Mouse (Mus musculus) inflammation-experienced regulatory T-cells (primary cell): Measurements from ENCODE around the gene Fibp. TPM values are rescaled to one million over a fixed set of nuclear protein-coding genes. Genes with fewer than 3 reads are reported as not detected.

Experiments
- polyA plus RNA-seq, 2 experiments: library from polyadenylated mRNA; unstranded; fragments of 100-300 nt; shearing (Covaris generic); gene quantifications; one replicate each; pipeline ENCODE4 v1.2.1; 2017

The Fibp gene
- polyA plus RNA-seq = 100 to 1,000 TPM; 133 to 135 TPM

GRCm38 (mm10) chr19:5460465-5460911 is at the start of gene Fibp:
Fibp (plus strand) TSS chr19:5460615.

DNA sequence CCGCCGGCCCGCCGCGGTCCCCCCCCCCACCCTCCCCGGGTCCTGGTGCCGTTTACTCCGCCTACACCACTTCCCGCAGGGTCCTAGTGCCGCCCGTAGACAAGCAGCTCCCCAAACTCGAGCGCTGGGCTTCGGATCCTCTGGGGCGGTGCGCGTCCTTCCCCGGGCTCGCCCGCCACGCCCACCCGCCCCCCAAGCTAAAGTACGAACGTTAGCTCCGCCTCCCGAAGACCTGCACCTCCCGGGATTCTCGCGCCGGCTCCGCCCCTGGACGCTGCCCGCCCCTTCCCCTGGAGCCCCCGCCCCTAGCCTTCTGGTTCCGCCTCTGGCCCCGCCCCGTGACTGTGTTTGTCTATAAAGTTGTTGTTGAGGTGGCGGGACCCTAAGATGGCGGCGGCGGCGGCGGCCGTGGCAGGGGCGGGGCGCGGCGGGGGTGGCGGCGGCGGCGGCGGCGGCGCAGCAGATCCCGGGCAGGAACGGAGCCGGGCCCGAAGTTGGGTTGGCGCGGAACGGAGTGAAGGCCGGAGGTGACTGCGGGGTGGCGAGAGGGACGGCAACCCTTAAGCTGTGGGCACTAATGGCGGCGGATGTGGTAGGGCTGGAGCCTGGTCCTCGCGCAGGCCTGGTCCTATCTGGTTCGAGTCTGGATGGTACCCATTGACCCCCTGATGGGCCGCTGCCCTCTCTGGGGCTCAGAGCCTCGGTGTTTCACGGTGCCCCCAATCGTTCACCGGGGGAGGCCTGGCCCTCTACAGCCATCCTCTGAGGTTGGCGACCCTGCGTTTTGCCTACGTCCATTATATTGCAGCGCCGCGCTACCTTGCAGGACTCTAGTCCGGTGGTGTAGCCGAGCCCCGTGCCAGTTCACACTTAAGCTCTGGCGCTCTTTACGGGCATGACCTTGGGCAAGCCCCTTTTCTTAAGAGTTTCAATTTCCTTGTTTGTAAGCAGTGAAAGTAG is 35.4 kb upstream of the Fibp start, which contains the start of the genes Drap1 and AI837181:
Drap1 (minus strand) TSS at position 198 of the 960 bp plus-strand sequence.
AI837181 (plus strand) TSS at position 363 of the 960 bp plus-strand sequence.

GRCm38 (mm10) chr19:5447515-5448353 is 12.7 kb upstream of the Fibp start, which contains the start of gene Fosl1:
Fosl1 (plus strand) TSS chr19:5447547.

DNA sequence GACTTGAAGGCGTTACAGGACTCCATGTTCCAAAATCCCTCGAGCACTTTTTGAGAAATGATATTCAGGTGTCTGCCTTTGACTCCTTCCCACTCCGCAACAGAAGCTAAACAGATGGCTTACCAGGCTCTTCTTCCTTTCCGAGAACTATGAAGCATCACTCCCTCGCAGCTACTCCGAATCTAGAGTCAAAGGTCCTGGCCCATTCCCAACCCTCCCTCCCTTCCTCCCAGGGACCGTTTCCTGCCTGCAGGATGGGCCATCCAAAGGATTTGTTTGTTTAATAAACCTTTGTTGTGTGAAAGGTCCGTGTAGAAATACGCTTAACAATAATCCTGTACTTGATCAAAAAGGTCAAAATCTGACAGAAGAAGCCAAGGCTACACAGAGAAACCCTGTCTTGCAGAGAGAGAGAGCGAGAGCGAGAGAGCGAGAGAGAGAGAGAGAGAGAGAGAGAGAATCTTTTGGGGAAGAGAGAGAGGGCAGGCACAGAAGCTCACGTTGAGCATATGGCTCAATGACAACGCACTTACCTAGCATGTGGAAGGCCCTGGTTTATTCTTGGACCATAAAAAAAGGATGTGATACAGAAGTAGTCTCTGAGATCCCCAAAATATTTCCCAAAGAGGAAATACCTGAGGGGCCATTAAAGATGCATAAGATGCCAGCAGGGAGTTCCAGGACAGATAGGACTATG is 2.5 kb upstream of the Fibp start, which contains the start of gene Ccdc85b:
Ccdc85b (minus strand) TSS at position 149 of the 697 bp plus-strand sequence.

GRCm38 (mm10) chr19:5468374-5468773 is 8.0 kb downstream of the Fibp start, which contains the start of gene Ctsw:
Ctsw (minus strand) TSS chr19:5468507.

DNA sequence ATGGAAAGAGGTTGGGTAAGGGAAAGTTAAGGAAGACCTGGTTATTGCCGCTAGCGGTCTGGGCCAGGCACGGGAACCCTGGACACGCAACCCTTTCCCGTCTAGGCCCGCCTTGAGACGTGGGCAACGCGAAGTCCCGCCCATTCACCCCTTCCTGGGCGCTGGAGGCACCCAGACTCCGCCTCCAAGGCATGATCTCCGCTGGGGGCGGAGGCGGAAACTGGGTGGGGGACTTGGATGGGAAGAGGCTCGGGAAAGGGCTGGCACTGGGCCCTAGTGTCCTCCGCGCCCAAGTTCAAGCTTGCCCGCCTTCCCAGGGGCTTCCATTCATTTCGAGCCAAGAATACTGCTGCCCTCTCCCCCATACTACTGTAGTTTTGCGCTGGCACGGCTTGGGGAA is 13.3 kb downstream of the Fibp start, which contains the start of gene Efemp2:
Efemp2 (plus strand) TSS at position 235 of the 400 bp plus-strand sequence.

GRCm38 (mm10) chr19:5487768-5488550 is 27.5 kb downstream of the Fibp start, which contains the start of gene Mus81:
Mus81 (minus strand) TSS chr19:5488402.

GRCm38 (mm10) chr19:5490313-5490897 is 30.0 kb downstream of the Fibp start, which contains the start of gene Cfl1:
Cfl1 (plus strand) TSS chr19:5490455.

GRCm38 (mm10) chr19:5503687-5504086 is 43.3 kb downstream of the Fibp start, which contains the start of gene 1700020D05Rik:
1700020D05Rik (minus strand) TSS chr19:5503787.

GRCm38 (mm10) chr19:5510031-5511026 is 49.9 kb downstream of the Fibp start, which contains the start of gene Snx32:
Snx32 (minus strand) TSS chr19:5510538.

Other genes starting within 250 kb of the Fibp start
- 100 to 1,000 TPM; 106 to 118 TPM for gene Pacs1, start 187.5 kb upstream of the Fibp start, polyA plus RNA-seq
- 100 to 1,000 TPM; 329 to 399 TPM for gene Sf3b2, start 165.2 kb upstream of the Fibp start, polyA plus RNA-seq
- gene Gal3st3, start 162.3 kb upstream of the Fibp start, polyA plus RNA-seq = under 1 TPM; 0.23 to 0.51 TPM
- gene Catsper1, start 124.9 kb upstream of the Fibp start, polyA plus RNA-seq = not detected
- 1 to 10 TPM; 1.8 to 3.6 TPM for gene Cst6, start 111.0 kb upstream of the Fibp start, polyA plus RNA-seq
- 10 to 100 TPM; 54.9 to 70.9 TPM for gene Eif1ad, start 93.9 kb upstream of the Fibp start, polyA plus RNA-seq
- 100 to 1,000 TPM; 233 to 287 TPM for gene Banf1, start 93.4 kb upstream of the Fibp start, polyA plus RNA-seq
- gene Sart1, start 71.9 kb upstream of the Fibp start, polyA plus RNA-seq = 100 to 1,000 TPM; 200 to 224 TPM
- gene Tsga10ip, start 58.1 kb upstream of the Fibp start, polyA plus RNA-seq = under 1 TPM; 0.61 to 0.80 TPM
- 100 to 1,000 TPM; 196 to 206 TPM for gene Drap1, start 35.6 kb upstream of the Fibp start, polyA plus RNA-seq
- gene AI837181, start 35.5 kb upstream of the Fibp start, polyA plus RNA-seq = 10 to 100 TPM; 27.7 to 34.4 TPM
- gene Fosl1, start 13.1 kb upstream of the Fibp start, polyA plus RNA-seq = 1 to 10 TPM in 1 of 2 experiments, not detected in 1; 2.1 TPM
- gene Ccdc85b, start 2.7 kb upstream of the Fibp start, polyA plus RNA-seq = 10 to 100 TPM; 11.6 to 13.7 TPM
- 100 to 1,000 TPM; 127 to 211 TPM for gene Ctsw, start 7.9 kb downstream of the Fibp start, polyA plus RNA-seq
- 1 to 10 TPM; 1.1 to 2.2 TPM for gene Efemp2, start 13.3 kb downstream of the Fibp start, polyA plus RNA-seq
- gene Mus81, start 27.8 kb downstream of the Fibp start, polyA plus RNA-seq = 10 to 100 TPM; 57.6 to 65.5 TPM
- gene Cfl1, start 29.8 kb downstream of the Fibp start, polyA plus RNA-seq = 1,000 to 10,000 TPM; 3,119 to 3,710 TPM
- under 1 TPM; 0.25 to 0.28 TPM for gene 1700020D05Rik, start 43.2 kb downstream of the Fibp start, polyA plus RNA-seq
- 10 to 100 TPM; 17.2 to 20.0 TPM for gene Snx32, start 49.9 kb downstream of the Fibp start, polyA plus RNA-seq
- 1 to 10 TPM in 1 of 2 experiments, under 1 TPM in 1; 0.20 to 4.2 TPM for gene Ovol1, start 100.0 kb downstream of the Fibp start, polyA plus RNA-seq
- gene Ap5b1, start 107.4 kb downstream of the Fibp start, polyA plus RNA-seq = 10 to 100 TPM; 16.0 to 19.1 TPM
- 100 to 1,000 TPM; 142 to 162 TPM for gene Rnaseh2c, start 141.3 kb downstream of the Fibp start, polyA plus RNA-seq
- gene Kat5, start 149.6 kb downstream of the Fibp start, polyA plus RNA-seq = 10 to 100 TPM; 45.4 to 62.9 TPM
- gene Rela, start 176.9 kb downstream of the Fibp start, polyA plus RNA-seq = 100 to 1,000 TPM; 169 to 173 TPM
- 100 to 1,000 TPM; 213 to 259 TPM for gene Sipa1, start 203.1 kb downstream of the Fibp start, polyA plus RNA-seq
- gene Map3k11, start 228.1 kb downstream of the Fibp start, polyA plus RNA-seq = 10 to 100 TPM; 65.0 to 66.0 TPM
- 10 to 100 TPM; 44.8 to 55.5 TPM for gene Pcnx3, start 228.3 kb downstream of the Fibp start, polyA plus RNA-seq
- gene Kcnk7, start 243.8 kb downstream of the Fibp start, polyA plus RNA-seq = 1 to 10 TPM; 1.9 to 6.6 TPM